Mouse (Mus musculus) testis, adult 10 weeks (tissue): Measurements from ENCODE around the gene Chst5. TPM values are rescaled to one million over a fixed set of nuclear protein-coding genes. Genes with fewer than 3 reads are reported as not detected.

Experiments used
- polyA plus RNA-seq: library from polyadenylated mRNA; stranded (reverse); fragments of 350-450 nt; fragmentation: Illumina TruSeq; extraction: RNeasy Lipid Tissue Mini Kit (QIAGEN cat#74804); gene quantifications from one replicate; pipeline ENCODE4 v1.2.3, GENCODE M21; 2014; ENCODE audit warnings: low read depth, low replicate concordance

Chst5 gene
- polyA plus RNA-seq, result 0.21 TPM

GRCm38 (mm10) chr8:111909621-111910450, at the start of gene Chst5:
Gene Chst5, minus strand, starts transcription at chr8:111910447.

DNA sequence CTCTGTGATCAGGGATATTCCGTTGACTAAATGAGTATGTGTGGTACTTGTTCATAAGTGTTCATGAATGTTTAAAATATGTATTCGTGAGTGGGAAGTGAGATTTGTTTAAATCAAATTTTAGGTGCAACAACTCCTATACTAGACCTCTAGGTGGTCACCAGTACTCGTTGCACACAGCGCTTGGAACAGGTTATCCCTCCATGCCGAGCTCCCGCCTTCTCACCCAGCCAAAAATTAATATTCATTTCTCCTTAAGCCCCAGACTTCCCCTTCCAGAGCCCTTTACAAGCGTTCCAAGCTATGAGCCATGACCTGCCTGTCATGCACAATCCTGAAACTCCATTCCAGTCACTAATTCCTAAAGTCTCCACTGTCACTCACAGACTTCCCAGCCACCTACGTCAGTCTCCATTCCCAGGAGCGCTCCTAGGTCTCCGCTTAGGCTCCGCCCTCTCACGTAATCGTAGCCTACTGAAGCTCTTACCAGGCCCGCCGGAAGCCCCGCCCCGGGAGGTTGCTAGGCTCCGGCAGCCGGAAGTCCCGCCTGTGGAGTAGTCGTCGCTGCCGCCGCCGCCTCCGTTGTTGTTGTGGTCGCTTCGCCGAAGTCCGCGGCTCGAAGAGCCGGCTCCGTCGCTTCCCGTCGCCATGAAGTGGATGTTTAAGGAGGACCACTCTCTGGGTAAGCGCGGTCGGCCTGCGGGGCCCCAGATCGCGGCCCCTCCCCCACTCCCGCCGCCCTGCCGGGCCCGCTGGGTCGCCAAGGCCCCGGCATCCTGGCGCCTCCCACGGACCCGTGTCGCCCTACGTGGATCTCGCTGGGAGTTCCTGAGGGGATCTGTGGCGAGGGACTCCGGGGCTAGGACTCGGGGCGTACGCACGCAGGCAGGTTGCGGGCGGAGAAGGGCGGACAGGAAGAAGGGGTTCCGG, 30.2 kb upstream of the Chst5 start, which contains the start of gene Gabarapl2:
TSS of gene Gabarapl2 (plus strand) at position 533 of the 930 bp plus-strand sequence.

DNA sequence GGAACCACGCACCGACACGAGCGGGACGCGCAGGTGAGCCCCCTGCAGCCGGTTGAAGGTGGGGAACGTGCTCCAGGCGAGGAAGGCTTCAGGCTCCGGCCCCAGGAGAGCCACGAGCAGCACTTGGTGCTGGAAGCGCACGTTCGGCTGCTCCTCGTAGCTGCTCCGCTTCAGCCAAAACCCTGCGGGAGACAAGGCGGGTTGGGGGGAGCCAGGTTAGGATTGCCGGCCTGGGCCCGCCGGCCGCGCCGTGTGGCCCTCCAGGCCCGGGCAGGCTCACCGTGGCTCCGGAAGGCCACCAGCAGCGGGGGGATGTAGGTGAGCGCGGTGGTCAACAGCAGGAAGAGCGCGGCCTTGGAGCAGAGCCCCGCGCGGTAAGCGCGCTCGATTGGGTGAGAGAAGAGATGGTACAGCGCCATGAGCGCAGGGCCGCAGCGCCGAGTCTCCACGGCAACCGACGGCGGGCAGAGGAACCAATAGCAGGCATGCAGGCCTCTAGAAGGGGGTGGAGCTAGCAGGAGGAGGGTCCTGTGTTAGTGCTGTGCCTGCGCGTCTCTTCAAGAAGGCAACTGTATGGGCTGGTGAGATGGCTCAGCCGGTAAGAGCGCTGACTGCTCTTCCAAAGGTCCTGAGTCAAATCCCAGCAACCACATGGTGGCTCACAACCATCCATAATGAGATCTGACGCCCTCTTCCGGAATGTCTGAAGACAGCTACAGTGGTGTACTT, 23.3 kb upstream of the Chst5 start, which contains the start of gene Tmem231:
TSS of gene Tmem231 (minus strand) at position 534 of the 729 bp plus-strand sequence.

GRCm38 (mm10) chr8:111876355-111876948, 33.8 kb downstream of the Chst5 start, which contains the start of gene Tmem170:
Gene Tmem170, minus strand, starts transcription at chr8:111876750.

GRCm38 (mm10) chr8:111853861-111854501, 56.3 kb downstream of the Chst5 start, which contains the start of gene Cfdp1:
Gene Cfdp1, minus strand, starts transcription at chr8:111854291.

Other genes with a start within 250 kb of the Chst5 start
- gene Ctrb1, start 219.4 kb downstream of the Chst5 start, polyA plus RNA-seq, result not detected
- 0.64 TPM for gene Bcar1, start 166.6 kb downstream of the Chst5 start, polyA plus RNA-seq
- gene Cfdp1, start 56.2 kb downstream of the Chst5 start, polyA plus RNA-seq, result 119 TPM
- gene Tmem170, start 33.7 kb downstream of the Chst5 start, polyA plus RNA-seq, result 21.2 TPM
- 9.0 TPM for gene Tmem231, start 23.4 kb upstream of the Chst5 start, polyA plus RNA-seq
- 28.0 TPM for gene Gabarapl2, start 30.3 kb upstream of the Chst5 start, polyA plus RNA-seq
- 2.9 TPM for gene Adat1, start 81.9 kb upstream of the Chst5 start, polyA plus RNA-seq
- 38.7 TPM for gene Kars, start 100.9 kb upstream of the Chst5 start, polyA plus RNA-seq
- gene Terf2ip, start 101.0 kb upstream of the Chst5 start, polyA plus RNA-seq, result 7.8 TPM
- gene Gm6793, start 104.6 kb upstream of the Chst5 start, polyA plus RNA-seq, result 0.74 TPM